Mouse (Mus musculus) embryonic facial prominence, embryonic 13.5 days (tissue): Measurements from ENCODE around the gene Phf1. TPM values are rescaled to one million over a fixed set of nuclear protein-coding genes. Genes with fewer than 3 reads are reported as not detected.
A peak's percentile ranks its signal among the peaks of the same experiment; 100 is the strongest.

Experiments
- ATAC-seq: fragments of 200-750 bp; cut with Nextera tagmentation; 2 replicates; pipeline ENCODE4 v1.8.0; 2017; ENCODE audit warnings: low read depth; ENCODE audit not compliant: insufficient number of reproducible peaks, insufficient read depth, low FRiP score, low TSS enrichment
- H3K27ac ChIP-seq: fragments of 300-500 bp; sonication (generic); 2 replicates; pipeline ENCODE4 v1.5.1; 2015; ENCODE audit warnings: moderate library complexity, mild to moderate bottlenecking, inconsistent platforms
- H3K27me3 ChIP-seq: fragments of 300-500 bp; sonication (generic); 2 replicates; pipeline ENCODE4 v1.6.1; 2015; ENCODE audit warnings: mild to moderate bottlenecking, inconsistent platforms
- H3K36me3 ChIP-seq: fragments of 300-500 bp; sonication (generic); 2 replicates; pipeline ENCODE4 v1.6.1; 2015; ENCODE audit warnings: mild to moderate bottlenecking, inconsistent platforms
- H3K4me1 ChIP-seq: fragments of 300-500 bp; sonication (generic); 2 replicates; pipeline ENCODE4 v1.6.1; 2015; ENCODE audit warnings: inconsistent platforms
- H3K4me2 ChIP-seq: fragments of 300-500 bp; sonication (generic); 2 replicates; pipeline ENCODE4 v1.6.1; 2015; ENCODE audit warnings: moderate library complexity, mild to moderate bottlenecking, inconsistent platforms
- H3K4me3 ChIP-seq: fragments of 300-500 bp; sonication (generic); 2 replicates; pipeline ENCODE4 v1.5.1; 2015; ENCODE audit warnings: mild to moderate bottlenecking, inconsistent platforms
- H3K9ac ChIP-seq: fragments of 300-500 bp; sonication (generic); 2 replicates; pipeline ENCODE4 v1.6.1; 2015; ENCODE audit warnings: mild to moderate bottlenecking, inconsistent platforms
- H3K9me3 ChIP-seq: fragments of 300-500 bp; sonication (generic); 2 replicates; pipeline ENCODE4 v1.6.1; 2016; ENCODE audit warnings: inconsistent platforms
- WGBS: fragments of 180-500 bp; shearing (Covaris S2); methylation state at CpG from one replicate; pipeline ENCODE4 v1.1.7; 2015; ENCODE audit warnings: mixed read lengths; 5-methylcytosine and 5-hydroxymethylcytosine counted together
- polyA plus RNA-seq: library from polyadenylated mRNA; unstranded; fragments of >200 nt; fragmentation: Nextera tagmentation; extraction: Ambion mirVana; gene quantifications from 2 replicates; pipeline ENCODE4 v1.2.1, GENCODE M21; 2015

Gene Phf1
- polyA plus RNA-seq, 1 experiment from 2014 or later: 15.4 TPM

DNA sequence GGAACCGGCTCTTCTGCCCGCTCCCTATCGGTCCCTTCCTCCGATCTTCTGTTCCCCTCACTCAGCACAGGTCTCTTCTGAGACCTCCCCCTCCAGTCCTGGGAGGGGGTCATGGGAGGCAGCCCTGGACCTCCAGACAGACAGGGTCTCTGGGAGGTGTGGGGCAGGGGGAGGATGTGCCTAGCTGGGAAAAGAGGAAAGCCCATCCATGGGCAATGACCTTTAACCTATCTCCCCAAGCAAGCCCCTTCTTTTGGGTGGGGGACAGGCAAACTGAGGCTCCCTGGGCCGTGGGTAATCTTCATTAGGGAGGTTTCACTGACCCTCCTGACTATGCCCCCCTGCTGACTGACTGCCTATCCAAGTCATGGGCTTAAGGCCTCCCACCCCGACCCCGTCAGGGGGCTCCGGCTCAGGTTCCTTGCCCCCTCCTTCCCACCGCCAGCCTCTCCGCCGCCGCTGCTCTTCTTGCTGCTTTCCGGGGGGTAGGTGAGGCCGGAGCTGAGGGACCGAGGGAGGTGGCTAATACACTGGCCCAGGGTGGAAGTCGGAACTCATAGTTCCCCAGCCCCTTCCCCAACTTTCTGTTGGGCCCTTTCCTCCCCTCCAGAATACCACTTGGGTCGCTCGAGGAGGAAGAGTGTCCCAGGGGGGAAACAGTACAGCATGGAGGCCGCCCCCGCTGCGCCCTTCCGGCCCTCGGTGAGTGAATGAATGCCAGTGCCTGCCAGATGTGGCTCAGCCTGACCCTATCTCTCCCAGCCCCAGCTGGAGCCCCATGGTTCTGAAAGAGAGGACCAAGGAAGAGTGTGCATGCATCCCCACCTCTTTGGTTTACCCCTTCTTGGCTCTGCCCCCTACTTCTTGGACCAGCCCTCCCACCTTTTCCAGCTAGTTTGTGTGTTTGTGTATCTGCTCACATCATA is 19.4 kb downstream of the Phf1 start:
- H3K9ac ChIP-seq: peak overlapping the region; percentile 71
- WGBS: 2% methylated on average over 23 of the region's 23 CpGs
- H3K4me2 ChIP-seq: peak overlapping the region; percentile 83
- H3K9me3 ChIP-seq: no peaks in the 10 kb centered on the region
- peaks cover 27% of the 10 kb centered on the region for H3K36me3 ChIP-seq
- H3K4me1 ChIP-seq: peaks cover 59% of the 10 kb centered on the region
- no peaks in the 10 kb centered on the region for H3K27me3 ChIP-seq
- H3K4me3 ChIP-seq: peak overlapping the region; percentile 42
- ATAC-seq: no peak
- peak overlapping the region; percentile 84 for H3K27ac ChIP-seq

DNA sequence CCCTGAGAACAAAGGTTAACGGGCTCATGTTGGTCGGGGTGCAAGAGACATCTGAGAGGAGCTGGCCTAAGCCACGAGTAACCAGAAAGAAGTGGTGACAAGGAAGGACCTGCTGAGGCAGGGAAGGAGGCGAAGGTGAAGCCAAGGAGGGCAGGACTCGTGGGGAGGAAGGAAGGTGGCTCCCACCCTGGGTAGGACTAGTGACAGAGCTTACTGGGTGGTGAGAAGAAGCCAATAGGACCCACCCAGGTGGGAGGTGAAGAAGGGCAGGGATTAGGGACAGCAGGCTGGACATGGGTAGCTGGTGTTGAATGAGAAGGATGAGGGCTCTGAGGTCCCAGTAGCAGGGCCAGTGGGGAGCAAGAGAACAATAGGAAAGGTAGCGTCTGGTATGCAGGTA is 20.3 kb downstream of the Phf1 start:
- WGBS: 27% methylated on average over 6 of the region's 6 CpGs
- H3K9me3 ChIP-seq: no peaks in the 10 kb centered on the region
- H3K27me3 ChIP-seq: no peaks in the 10 kb centered on the region
- H3K4me2 ChIP-seq: peak overlapping the region; percentile 83
- peaks cover 52% of the 10 kb centered on the region for H3K4me1 ChIP-seq
- peak overlapping the region; percentile 42 for H3K4me3 ChIP-seq
- H3K36me3 ChIP-seq: peaks cover 37% of the 10 kb centered on the region
- no peak overlapping the region for H3K27ac ChIP-seq
- ATAC-seq: no peak
- peak overlapping the region; percentile 71 for H3K9ac ChIP-seq

DNA sequence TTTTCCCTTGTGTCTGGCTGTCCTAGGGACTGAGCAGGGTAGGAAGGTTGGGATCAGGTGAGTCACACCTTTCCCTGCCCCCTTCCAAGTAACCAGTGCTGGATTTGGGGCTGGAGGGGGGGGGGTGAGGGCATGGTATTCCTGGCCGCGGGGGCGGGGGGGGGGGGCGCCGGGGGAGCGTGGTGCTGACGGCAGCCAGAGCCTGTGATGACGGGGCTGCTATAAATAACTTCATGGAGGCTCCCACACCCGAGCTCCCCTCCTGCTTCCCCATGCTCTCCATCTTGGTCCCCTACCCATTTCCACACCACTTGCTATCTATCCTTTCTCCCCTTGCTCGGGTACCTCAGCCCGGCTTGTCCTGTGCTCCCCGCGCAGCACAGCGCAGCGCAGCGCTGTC is 20.9 kb downstream of the Phf1 start:
- Histone ChIP-seq H3K4me3 (peak overlapping the region; percentile 42), H3K4me1 (peaks cover 52% of the 10 kb centered on the region), H3K27me3 (no peaks in the 10 kb centered on the region), H3K27ac (no peak overlapping the region), H3K4me2 (peak overlapping the region; percentile 83), H3K9ac (peak overlapping the region; percentile 71), H3K36me3 (peaks cover 42% of the 10 kb centered on the region), H3K9me3 (no peaks in the 10 kb centered on the region)
- no peak for ATAC-seq
- 20% methylated on average over 9 of the region's 16 CpGs for WGBS

DNA sequence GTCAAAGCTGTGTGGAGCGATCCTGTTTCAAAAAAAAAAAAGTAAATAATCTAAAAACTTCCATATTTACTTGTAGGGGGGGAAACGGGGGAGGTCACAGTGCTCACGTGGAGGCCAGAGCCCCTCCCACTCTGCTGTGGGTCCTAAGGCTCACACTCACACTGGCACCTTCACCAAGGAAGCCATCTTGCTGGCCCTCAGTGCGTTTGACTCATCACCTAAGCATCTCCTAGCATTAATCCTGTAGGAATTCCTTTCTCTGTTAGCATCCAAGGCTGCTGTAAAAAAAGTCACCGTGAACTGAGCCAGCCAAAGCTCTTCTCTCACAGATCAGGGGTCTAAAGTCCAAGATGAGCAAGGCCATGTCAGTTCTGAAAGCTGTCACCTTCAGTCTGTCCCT is 23.5 kb downstream of the Phf1 start:
- H3K36me3 ChIP-seq: peaks cover 67% of the 10 kb centered on the region
- 81% methylated on average over 5 of the region's 5 CpGs for WGBS
- H3K4me3 ChIP-seq: no peak overlapping the region

DNA sequence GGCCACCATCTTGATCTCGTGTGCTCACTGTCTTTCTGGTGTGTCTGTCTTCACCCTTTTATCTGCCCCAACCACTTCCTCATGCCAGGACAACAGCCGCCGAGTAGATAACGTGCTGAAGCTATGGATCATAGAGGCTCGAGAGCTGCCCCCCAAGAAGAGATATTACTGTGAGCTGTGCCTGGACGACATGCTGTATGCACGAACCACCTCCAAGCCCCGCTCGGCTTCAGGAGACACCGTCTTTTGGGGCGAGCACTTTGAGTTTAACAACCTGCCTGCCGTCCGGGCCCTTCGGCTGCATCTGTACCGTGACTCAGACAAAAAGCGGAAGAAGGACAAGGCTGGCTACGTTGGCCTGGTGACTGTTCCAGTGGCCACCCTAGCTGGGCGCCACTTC is 24.0 kb downstream of the Phf1 start:
- Histone ChIP-seq H3K4me2 (no peak overlapping the region), H3K4me1 (peaks cover 22% of the 10 kb centered on the region), H3K4me3 (no peak overlapping the region), H3K36me3 (peaks cover 73% of the 10 kb centered on the region), H3K9ac (no peak overlapping the region), H3K9me3 (no peaks in the 10 kb centered on the region), H3K27me3 (no peaks in the 10 kb centered on the region), H3K27ac (no peak overlapping the region)
- 91% methylated on average over 18 of the region's 18 CpGs for WGBS
- no peak for ATAC-seq

More for the DNA sequence above, 23.5 kb downstream of the Phf1 start:
- Histone ChIP-seq H3K27me3 (no peaks in the 10 kb centered on the region), H3K9ac (no peak overlapping the region), H3K4me1 (peaks cover 28% of the 10 kb centered on the region), H3K9me3 (no peaks in the 10 kb centered on the region), H3K27ac (no peak overlapping the region), H3K4me2 (no peak overlapping the region)
- no peak for ATAC-seq

DNA sequence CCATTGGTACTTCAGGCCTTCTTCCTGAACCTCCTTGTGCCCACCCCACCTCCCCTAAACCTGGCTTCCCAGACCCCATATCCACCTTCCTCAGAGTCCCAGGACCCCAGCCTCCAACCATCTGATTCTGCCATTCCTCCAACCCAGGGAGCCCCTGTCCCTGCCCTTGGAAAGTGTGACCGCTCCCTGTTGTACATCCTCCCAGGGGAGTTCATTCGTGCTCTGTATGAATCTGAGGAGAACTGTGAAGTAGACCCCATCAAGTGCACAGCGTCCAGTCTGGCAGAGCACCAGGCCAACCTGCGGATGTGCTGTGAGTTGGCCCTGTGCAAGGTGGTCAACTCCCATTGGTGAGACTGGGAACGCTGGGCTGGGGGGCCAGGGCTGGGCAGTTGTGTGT is 25.0 kb downstream of the Phf1 start:
- Histone ChIP-seq H3K4me2 (no peak overlapping the region), H3K9me3 (no peaks in the 10 kb centered on the region), H3K27ac (no peak overlapping the region), H3K9ac (no peak overlapping the region), H3K4me3 (no peak overlapping the region), H3K36me3 (peaks cover 82% of the 10 kb centered on the region), H3K27me3 (no peaks in the 10 kb centered on the region), H3K4me1 (peaks cover 12% of the 10 kb centered on the region)
- ATAC-seq: no peak
- WGBS: 91% methylated on average over 5 of the region's 5 CpGs

DNA sequence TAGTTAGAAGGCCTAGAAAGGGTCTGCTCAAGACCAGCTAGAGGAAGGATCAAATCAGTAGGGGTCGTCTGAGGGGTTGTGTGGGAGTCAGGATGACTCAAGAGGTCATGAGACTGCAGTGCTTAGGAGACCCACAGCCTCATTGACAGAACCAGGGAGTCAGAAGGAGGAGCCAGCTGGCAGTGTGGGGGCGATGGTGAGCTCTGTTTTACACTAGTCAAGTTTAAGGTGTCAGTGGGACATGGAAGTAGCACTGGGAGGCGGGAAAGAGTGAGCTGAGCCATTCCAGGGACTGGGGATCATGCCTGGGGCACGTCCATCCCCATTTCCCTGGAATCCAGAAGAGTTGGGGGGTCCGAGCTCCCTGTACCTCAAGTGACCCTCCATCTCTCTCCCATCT is 26.0 kb downstream of the Phf1 start:
- no peaks in the 10 kb centered on the region for H3K9me3 ChIP-seq
- WGBS: 53% methylated on average over 5 of the region's 5 CpGs
- no peak for ATAC-seq
- no peak overlapping the region for H3K4me2 ChIP-seq
- H3K4me3 ChIP-seq: no peak overlapping the region
- H3K27ac ChIP-seq: no peak overlapping the region
- H3K9ac ChIP-seq: no peak overlapping the region
- no peaks in the 10 kb centered on the region for H3K27me3 ChIP-seq
- peaks cover 90% of the 10 kb centered on the region for H3K36me3 ChIP-seq
- peaks cover 2% of the 10 kb centered on the region for H3K4me1 ChIP-seq

DNA sequence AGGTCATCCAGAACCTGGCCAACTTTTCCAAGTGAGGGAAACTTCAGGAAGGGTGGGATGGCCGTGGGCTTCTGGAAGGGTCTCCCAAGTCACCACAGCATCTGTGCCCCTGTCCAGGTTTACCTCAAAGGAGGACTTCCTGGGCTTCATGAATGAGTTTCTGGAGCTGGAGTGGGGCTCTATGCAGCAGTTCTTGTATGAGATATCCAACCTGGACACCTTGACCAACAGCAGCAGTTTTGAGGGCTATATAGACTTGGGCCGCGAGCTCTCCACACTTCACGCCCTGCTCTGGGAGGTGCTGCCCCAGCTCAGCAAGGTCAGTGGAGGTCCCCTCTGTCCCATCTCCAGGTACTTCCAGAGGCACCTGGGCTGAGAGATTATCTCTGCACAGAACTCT is 27.0 kb downstream of the Phf1 start:
- Histone ChIP-seq H3K9ac (no peak overlapping the region), H3K27ac (no peak overlapping the region), H3K36me3 (peaks cover 96% of the 10 kb centered on the region), H3K27me3 (no peaks in the 10 kb centered on the region), H3K9me3 (no peaks in the 10 kb centered on the region), H3K4me1 (no peaks in the 10 kb centered on the region), H3K4me3 (no peak overlapping the region), H3K4me2 (no peak overlapping the region)
- WGBS: 90% methylated on average over 4 of the region's 4 CpGs
- no peak for ATAC-seq

DNA sequence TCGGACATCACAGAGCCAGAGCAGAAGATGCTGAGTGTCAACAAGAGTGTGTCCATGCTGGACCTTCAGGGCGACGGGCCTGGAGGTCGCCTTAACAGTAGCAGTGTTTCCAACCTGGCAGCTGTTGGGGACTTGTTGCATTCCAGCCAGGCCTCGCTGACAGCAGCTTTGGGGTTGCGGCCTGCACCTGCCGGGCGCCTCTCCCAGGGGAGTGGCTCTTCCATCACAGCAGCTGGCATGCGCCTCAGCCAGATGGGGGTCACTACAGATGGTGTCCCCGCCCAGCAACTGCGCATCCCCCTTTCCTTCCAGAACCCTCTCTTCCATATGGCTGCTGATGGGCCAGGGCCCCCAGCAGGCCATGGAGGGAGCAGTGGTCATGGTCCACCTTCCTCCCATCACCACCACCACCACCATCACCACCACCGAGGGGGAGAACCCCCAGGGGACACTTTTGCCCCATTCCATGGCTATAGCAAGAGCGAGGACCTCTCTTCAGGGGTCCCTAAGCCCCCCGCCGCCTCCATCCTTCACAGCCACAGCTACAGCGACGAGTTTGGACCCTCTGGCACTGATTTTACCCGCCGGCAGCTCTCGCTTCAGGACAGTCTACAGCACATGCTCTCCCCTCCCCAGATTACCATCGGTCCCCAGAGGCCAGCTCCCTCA is 28.9 kb downstream of the Phf1 start:
- ATAC-seq: no peak
- no peaks in the 10 kb centered on the region for H3K4me1 ChIP-seq
- H3K4me2 ChIP-seq: no peak overlapping the region
- peaks cover 96% of the 10 kb centered on the region for H3K36me3 ChIP-seq
- WGBS: 87% methylated on average over 21 of the region's 21 CpGs
- no peak overlapping the region for H3K4me3 ChIP-seq
- no peak overlapping the region for H3K9ac ChIP-seq
- no peaks in the 10 kb centered on the region for H3K9me3 ChIP-seq
- no peaks in the 10 kb centered on the region for H3K27me3 ChIP-seq
- no peak overlapping the region for H3K27ac ChIP-seq

DNA sequence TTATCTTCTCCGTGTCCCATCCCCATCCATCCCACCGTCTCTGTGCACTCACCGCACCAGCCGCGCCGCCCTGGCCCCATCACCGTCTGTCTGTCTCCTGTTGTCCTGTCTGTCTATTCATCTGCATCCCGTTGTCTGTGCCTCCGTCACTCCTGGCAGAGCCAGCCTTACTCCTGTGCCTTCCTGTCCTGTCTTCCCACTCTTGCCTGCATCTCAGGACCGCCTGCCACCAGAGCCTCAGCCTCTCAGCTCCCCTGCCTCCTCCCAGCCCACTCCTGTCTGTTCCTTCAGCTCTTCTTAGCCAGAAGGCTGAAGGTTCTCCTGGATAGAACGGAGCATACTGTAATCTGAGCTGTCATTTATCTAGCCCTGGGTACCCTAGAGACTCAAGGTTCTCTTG is 34.1 kb downstream of the Phf1 start:
- no peak for ATAC-seq
- WGBS: 85% methylated on average over 11 of the region's 11 CpGs
- no peak overlapping the region for H3K4me3 ChIP-seq
- H3K9ac ChIP-seq: no peak overlapping the region
- no peaks in the 10 kb centered on the region for H3K27me3 ChIP-seq
- H3K9me3 ChIP-seq: no peaks in the 10 kb centered on the region
- peaks cover 14% of the 10 kb centered on the region for H3K4me1 ChIP-seq
- H3K4me2 ChIP-seq: no peak overlapping the region; the same call in 1 of the 2 replicates
- peaks cover 70% of the 10 kb centered on the region for H3K36me3 ChIP-seq
- H3K27ac ChIP-seq: no peak overlapping the region

DNA sequence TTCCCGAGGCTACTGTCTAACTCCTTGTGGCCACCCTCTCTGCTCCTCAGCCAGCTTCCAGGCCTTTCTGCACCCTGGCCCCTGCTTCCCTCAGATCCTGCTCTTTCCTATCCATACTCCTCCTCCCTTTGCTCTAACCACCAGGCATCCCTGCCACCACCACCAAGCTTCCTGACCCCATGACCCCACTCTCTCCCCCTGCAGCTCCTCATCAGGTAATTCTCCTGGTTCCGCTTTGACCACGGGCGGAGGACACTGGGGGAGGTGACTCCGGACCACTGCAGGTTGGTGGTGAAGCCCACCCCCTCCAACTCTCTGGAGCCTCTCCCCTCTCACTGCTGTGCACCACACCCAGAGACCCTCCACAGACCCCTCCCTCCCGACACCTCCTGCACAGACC is 34.6 kb downstream of the Phf1 start:
- Histone ChIP-seq H3K27me3 (no peaks in the 10 kb centered on the region), H3K4me1 (peaks cover 19% of the 10 kb centered on the region), H3K9ac (no peak overlapping the region), H3K9me3 (no peaks in the 10 kb centered on the region), H3K27ac (no peak overlapping the region), H3K4me3 (no peak overlapping the region), H3K36me3 (peaks cover 65% of the 10 kb centered on the region), H3K4me2 (no peak overlapping the region; the same call in 1 of the 2 replicates)
- WGBS: 85% methylated on average over 6 of the region's 6 CpGs
- ATAC-seq: no peak

DNA sequence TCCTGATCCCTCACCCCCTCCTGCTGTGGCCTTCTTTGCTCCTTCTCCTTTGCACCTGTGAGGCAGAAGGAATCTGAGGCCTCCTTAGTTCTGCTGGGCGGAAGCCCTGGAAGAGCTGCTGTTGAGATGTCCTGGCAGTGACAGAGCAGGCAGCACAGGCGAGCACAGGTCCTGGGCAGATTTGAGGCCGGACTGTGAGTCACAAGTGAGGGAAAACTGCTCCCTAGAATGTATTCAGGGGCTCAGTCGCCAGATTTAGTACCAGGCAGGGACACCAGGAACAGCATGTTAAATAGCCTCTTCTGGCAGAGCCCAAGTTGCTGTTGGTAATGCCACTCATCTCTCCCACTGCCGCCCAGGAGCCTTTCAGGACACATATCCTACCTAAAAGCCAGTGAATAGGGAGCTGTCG is 35.4 kb downstream of the Phf1 start:
- H3K4me3 ChIP-seq: no peak overlapping the region
- H3K9me3 ChIP-seq: no peaks in the 10 kb centered on the region
- peaks cover 20% of the 10 kb centered on the region for H3K4me1 ChIP-seq
- H3K9ac ChIP-seq: peak overlapping the region; percentile 49
- no peaks in the 10 kb centered on the region for H3K27me3 ChIP-seq
- ATAC-seq: no peak
- WGBS: 81% methylated on average over 6 of the region's 6 CpGs
- H3K27ac ChIP-seq: no peak overlapping the region
- H3K4me2 ChIP-seq: no peak overlapping the region
- H3K36me3 ChIP-seq: peaks cover 57% of the 10 kb centered on the region
